Mouse (Mus musculus): Measurements from ENCODE around the gene Sun2.

GRCm38 (mm10) chr15:79744001-79744400 is 1.7 kb upstream of the Sun2 start:
- TF ChIP-seq CTCF (IDR thresholded peaks at IDR 0.05; ENCODE audit: extremely low read depth, insufficient read depth, low read length) (no peak), POLR2A (IDR thresholded peaks at IDR 0.05; ENCODE audit: extremely low read depth, insufficient read depth, low read length) (no peak)

Data from cortical plate, adult 2 months (tissue).